Mouse (Mus musculus): ENCODE data around the gene Map3k1.

The Map3k1 gene

DNA sequence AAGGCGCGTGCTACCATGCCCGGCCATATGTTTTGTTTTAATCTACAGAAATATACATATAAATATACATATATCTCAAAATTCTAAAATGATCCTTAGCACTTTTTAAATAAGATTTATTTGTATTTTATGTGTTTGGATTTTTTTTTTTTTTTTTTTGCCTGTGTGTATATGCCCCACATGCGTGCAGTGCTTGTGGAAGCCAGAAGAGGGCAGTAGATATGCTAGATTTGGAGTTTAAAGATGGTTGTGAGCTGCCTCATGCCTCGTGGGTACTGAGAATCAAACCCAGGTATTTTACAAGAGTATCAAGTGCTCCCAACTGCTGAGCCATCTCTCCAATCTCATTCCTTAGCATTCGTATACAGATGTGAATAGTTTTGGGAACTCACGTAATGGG, 6.2 kb upstream of the Map3k1 start:
- no peak for DNase-seq (ENCODE audit: low read depth, low spot score)

DNA sequence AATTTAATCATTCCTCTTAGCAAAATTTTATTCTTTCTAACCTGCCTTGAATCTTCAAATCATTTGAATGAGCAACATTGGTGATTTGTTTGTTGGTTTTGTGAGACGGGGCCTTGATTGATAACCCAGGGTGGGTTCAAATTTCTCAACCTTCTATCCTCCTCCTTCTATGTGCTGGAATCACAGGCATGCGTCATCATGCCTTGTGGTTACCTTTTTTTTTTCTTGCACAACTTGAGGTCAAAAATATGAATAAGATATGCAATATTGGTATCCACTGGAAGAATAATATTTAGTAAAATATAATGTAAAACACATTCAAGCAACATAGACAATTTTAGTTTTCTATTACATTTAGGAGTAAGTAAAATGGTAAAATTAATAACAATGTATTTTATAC, 3.9 kb upstream of the Map3k1 start:
- DNase-seq (ENCODE audit: low read depth, low spot score), result no peak

GRCm38 (mm10) chr13:111810998-111811628, 2.3 kb upstream of the Map3k1 start:
- no peak for DNase-seq (ENCODE audit: low read depth, low spot score)

DNA sequence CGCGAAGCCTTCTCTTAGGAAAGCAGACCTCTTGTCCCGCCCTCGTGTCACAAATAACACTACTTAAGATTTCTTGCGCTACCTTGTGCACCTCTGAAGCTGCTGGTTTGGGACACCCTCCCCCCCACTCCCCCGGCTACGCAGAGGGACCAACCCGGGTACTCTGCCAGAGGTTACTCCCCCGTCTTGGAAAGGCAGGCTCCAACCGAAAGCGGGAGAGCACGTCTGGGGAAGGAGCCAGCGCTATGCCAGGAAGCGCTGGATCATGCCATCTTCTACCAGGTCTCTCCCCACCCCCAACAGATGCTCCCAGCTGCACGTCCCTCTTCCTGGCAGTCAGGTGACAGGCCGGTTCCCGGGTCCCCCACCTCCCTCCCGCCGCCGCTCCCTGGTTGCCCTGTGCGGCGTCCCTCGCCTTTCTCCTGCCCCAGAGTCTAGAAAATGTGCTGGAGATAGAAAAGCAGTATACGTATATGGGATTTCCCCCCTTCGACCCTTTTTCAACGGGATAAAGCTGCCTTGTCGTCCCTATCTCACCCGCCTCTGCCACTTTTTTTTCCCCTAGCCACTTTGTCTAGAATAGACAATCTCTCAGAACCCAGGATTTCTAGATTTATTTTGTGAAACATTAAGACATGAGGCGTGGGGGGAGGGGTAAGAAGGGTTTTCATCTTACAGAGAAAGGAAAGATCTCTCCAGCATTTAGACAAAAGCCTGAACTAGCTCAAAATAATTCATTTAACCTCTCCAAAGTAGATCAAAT, 854 bp upstream of the Map3k1 start:
- DNase-seq (ENCODE audit: low read depth, low spot score), result no peak

- no peak for DNase-seq (ENCODE audit: low read depth, low spot score)
Measured at GRCm38 (mm10) chr13:111808387-111808636, 481 bp downstream of the Map3k1 start.

DNA sequence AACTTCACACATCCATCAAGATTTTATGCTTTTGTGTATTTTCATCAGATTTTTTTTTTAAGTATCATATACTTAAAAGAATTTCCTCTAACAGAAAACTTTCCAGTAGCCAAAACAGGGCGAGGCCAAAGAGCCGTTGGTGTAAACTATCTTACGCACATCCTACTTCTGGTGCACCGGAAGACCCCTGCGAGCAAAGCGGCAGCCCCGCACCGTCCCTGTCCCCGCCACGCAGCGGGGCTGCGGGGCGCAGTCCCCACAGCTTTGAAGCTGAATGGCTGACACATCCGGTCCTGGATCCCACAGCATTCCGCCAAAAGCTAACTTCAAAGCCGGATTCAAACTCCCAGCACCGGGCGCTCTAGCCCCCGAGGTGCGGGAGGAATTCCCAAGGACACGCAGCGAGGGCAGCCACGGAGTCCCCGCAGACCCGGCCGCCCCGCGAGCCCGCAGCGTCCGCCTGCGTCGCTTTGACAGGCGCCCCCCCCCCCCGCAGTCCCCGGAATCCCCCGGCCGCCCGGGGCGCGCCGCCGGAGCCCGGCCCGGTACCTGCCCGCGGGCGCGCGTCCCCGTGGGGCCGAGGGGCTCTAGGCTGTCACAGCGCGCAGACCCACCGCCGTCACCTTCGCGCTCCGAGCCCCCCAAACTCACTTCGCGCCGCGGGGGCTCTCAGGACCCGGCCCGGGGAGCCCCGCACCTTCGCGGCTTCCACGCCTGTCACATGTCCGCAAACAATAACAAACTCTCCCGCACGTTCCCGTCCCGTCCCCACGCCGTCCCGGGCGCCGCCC, 1.0 kb downstream of the Map3k1 start:
- DNase-seq (ENCODE audit: low read depth, low spot score), result no peak

DNA sequence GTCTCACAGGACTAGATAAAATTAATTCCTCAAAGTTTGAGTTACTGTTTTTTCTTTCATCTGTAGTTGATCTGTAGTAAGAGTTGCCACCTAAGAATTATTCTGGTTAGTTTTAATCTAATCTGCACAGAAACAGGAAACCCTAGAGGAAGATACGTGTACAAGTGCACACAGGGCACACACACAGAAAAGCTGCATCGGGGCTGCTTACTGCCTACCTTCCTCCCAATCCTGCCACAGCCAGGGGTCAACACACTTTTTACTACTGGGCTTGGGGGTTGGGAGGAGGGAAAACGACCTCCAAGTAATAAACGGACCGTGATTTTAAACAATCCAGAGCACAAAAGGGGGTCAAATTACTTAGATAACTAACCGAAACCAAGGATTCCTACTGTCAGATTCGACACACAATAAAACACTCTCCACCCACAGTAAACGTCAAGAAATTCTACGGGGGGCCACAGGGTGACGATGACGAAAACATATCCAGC, 1.6 kb downstream of the Map3k1 start:
- DNase-seq (ENCODE audit: low read depth, low spot score), result no peak

DNA sequence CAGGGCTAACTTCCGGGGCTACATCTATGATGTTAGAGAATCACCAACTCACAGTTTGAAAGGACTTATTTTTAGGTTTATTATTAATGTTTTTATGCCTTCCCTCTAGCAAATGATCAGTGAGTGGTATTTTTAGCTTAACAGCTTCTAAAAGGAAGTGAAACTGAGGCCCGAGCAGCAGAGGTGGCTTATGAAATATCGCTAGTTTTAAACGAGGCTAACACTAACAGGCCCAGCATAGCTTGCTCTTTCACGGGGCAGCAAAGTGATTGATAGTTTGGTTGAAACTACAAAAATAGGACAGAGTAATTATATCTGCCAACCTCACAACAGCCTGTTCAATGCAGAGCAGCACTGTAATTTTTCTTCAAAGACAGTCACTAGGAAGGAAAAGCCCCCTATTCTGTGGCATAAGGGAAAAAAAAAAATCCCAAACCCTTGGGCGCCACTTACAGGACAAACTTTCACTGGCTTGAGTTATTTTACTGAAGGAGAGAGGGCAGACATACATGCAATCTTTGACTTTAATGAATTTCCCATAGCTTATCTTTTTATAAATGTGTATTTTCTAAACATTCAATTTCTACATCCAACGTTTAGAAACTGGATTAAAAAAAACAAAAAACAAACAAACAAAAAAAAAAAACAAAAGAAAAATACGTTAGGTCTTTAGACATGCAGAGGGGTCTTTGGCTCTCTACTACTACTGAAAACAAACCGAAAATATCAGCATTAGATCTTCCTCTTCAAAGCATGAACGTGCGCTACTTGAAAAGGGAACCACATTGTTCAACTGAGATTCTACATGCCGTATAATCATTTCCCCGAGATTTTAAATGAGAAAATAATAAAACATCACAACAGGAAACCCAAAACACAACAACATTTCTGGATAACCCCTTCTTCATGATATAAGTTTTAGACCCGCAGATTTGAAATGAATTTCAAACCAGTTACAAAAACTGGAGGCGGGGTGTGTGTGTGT, 2.8 kb downstream of the Map3k1 start:
- DNase-seq (ENCODE audit: low read depth, low spot score), result no peak

- DNase-seq (ENCODE audit: low read depth, low spot score), result no peak
Measured at GRCm38 (mm10) chr13:111804951-111805673, 3.7 kb downstream of the Map3k1 start.

GRCm38 (mm10) chr13:111804189-111804588, 4.6 kb downstream of the Map3k1 start:
- DNase-seq (ENCODE audit: low read depth, low spot score), result no peak

DNA sequence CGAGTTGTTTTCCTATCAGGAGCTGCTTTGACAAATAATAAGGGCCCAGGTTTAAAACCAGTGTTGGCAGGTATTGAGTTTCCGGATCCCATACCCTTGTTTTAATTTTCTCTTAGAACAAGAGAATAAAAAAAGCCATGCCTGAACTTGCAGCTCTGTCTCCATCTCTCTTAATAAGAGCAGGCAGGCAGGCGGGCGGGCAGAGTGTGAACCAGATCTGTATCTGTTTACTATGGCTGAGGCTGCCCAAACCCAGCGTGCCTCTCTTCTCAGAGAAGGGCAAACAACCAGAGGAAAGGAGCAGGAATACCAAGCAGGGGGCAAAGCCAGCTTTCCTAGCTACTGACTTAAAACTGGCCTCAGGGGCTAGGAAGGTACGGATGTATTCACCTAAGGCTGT, 5.3 kb downstream of the Map3k1 start:
- no peak for DNase-seq (ENCODE audit: low read depth, low spot score)

DNA sequence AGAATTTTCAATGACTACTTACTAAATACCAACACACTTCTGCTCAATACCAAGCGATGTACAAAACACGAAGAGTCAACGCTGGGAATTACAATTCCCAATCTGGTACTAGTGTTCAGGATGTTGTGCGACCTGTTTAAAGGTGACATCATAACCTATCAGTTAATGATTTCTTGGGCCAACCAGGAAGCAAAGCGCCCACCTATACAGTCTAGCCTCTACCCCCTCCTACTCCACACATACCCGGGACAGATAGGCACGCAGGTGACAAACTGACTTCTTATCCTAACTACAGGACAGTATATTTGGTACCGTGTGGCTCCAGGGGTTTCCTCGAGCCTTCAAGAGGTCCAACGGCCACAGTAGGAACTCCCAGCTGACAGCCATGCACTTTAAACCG, 5.9 kb downstream of the Map3k1 start:
- no peak for DNase-seq (ENCODE audit: low read depth, low spot score)

DNA sequence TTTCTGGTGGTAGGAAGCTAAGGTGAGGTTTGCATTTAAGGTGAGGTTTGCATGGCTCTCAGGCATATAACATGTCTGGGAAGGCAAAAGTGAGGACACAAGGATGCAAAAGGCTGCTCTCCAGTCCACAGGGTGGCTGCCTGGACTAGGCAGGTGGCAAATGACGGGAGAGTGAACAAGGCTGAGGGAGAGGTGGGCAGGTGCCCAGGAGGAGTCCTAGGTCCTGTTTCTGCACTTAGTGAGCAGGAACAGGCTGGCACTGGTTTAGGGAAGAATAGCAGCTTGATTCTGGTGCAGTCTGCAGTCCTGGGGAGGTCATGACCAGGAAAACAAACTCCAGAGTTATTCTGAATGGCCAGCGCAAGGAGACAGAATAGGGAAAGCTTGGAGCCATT, 6.5 kb downstream of the Map3k1 start:
- DNase-seq (ENCODE audit: low read depth, low spot score), result no peak

DNA sequence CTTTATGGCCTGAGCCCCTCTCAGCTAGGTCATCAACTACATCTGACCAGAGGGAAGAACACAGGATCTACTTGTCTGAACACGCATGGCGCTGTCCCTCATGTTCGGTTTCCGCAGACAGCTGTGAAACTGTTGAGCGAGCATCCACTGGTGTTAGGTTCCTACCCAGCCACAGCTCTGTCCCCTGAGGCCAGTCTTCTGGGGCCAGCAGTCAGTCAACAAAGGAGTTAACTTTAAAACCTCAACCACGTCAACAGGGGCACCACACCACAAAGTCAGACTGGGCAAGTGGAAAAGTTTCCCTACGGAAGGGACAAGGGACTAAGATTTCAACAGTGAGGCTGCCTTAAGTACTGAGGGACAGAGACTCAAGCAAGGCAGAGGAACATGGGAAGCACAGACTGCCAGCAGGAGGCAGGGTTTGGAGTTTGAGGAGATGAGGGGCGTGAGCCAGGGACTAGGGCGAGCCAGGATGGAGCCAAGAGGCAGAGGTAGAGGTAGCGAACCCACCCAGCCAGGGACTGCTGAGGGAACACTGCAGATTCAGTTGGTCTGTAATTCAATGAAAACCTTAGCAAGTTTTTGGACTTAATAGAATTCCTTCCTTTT, 7.0 kb downstream of the Map3k1 start:
- no peak for DNase-seq (ENCODE audit: low read depth, low spot score)

- DNase-seq (ENCODE audit: low read depth, low spot score), result no peak
Measured at GRCm38 (mm10) chr13:111800866-111801265, 7.9 kb downstream of the Map3k1 start.

DNA sequence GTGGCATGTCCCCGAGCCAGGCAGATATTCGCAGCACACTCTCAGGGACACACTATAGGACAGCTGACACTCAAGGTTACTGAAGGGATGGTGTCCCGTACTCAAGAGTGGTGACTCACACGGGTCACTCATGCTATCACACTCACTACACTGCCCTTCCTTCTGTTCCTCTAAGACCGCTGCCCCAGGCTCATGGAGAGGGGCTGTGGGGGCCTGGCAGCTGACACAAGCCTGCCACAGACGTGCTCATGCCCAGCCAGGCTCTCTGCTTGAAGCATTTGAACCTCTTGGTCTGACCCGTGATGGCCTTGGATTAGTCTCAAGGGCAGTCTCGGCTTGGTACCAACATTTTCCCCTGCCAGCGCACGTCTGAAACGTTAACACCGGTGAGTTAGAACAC, 10.7 kb downstream of the Map3k1 start:
- DNase-seq (ENCODE audit: low read depth, low spot score), result no peak

GRCm38 (mm10) chr13:111797021-111797420, 11.8 kb downstream of the Map3k1 start:
- no peak for DNase-seq (ENCODE audit: low read depth, low spot score)

- DNase-seq (ENCODE audit: low read depth, low spot score), result no peak
Measured at GRCm38 (mm10) chr13:111796191-111796920, 12.4 kb downstream of the Map3k1 start.

GRCm38 (mm10) chr13:111792975-111793287, 15.9 kb downstream of the Map3k1 start:
- DNase-seq (ENCODE audit: low read depth, low spot score), result no peak

Data from c-Kit-negative CD71-positive TER-119-positive erythroid progenitor cells, embryonic 14.5 days (primary cell).